Comparison of ENCODE assay signal across 14 mouse cellular contexts in genomic region chr7:89411346-89411745, GRCm38 (mm10). TPM values are rescaled to one million over a fixed set of nuclear protein-coding genes. Genes with fewer than 3 reads are reported as not detected.
DNase-seq lines count a peak whose midpoint lies in the region; ATAC-seq and TF ChIP-seq lines count a peak whose summit lies in the region.
"Had no signal": no experiment of that assay in that cellular context is flagged by ENCODE, and none has a peak within 500 bp of the region (broad histone marks: within the 10 kb centered on the region; RNA-seq: fewer than 3 reads in every experiment).

No protein-coding gene starts in this region.

- H3K4me1 ChIP-seq in heart, embryonic 13.5 days = peaks cover 44% of the 10 kb centered on the region
- peaks cover 35% of the 10 kb centered on the region for H3K4me1 ChIP-seq in heart, postnatal 0 days (ENCODE audit: control insufficient read depth, insufficient read depth)
- H3K4me1 ChIP-seq in forebrain, embryonic 14.5 days (ENCODE audit: control insufficient read depth, insufficient read depth, low read length) = no peaks in the 10 kb centered on the region

- H3K4me3 ChIP-seq in heart, embryonic 13.5 days = no peak overlapping the region
- H3K4me3 ChIP-seq in heart, postnatal 0 days (ENCODE audit: low read depth, low read length) = no peak overlapping the region
- no peak overlapping the region for H3K4me3 ChIP-seq in forebrain, embryonic 14.5 days (ENCODE audit: low read depth, low read length)
- H3K4me3 ChIP-seq: hindbrain, embryonic 10.5 days; neural tube, embryonic 15.5 days had no signal

- DNase-seq in heart, postnatal 36 days = no peak
- DNase-seq in heart, postnatal 0 days (ENCODE audit: low spot score) = no peak
- DNase-seq in kidney, postnatal 25 days = peak; percentile 76 to 79
- no peak for DNase-seq in forebrain, embryonic 14.5 days (ENCODE audit: low spot score)
- DNase-seq in cerebellum, adult 11 months = no peak
- DNase-seq in layer of hippocampus, postnatal 14 days (ENCODE audit: low spot score in 2 of 2) = no peak
- DNase-seq: adrenal gland, adult 2 months; cerebellum, postnatal 10 days; layer of hippocampus, adult 9-11 months; spleen, adult 18-20 months had no signal

- no peak overlapping the region for H3K4me2 ChIP-seq in heart, embryonic 13.5 days
- H3K4me2 ChIP-seq in heart, postnatal 0 days (ENCODE audit: low read depth, low read length) = no peak overlapping the region
- no peak overlapping the region for H3K4me2 ChIP-seq in forebrain, embryonic 14.5 days (ENCODE audit: low read length)
- H3K4me2 ChIP-seq: neural tube, embryonic 15.5 days had no signal

- peaks cover 45% of the 10 kb centered on the region for H3K36me3 ChIP-seq in heart, embryonic 13.5 days
- peaks cover 49% of the 10 kb centered on the region for H3K36me3 ChIP-seq in heart, postnatal 0 days (replicated peaks; ENCODE audit: control insufficient read depth, insufficient read depth, low read length)
- no peaks in the 10 kb centered on the region for H3K36me3 ChIP-seq in forebrain, embryonic 14.5 days (ENCODE audit: control insufficient read depth, insufficient read depth, low read length)
- H3K36me3 ChIP-seq: neural tube, embryonic 15.5 days had no signal

- no peak for TF ChIP-seq CTCF in heart, postnatal 0 days (IDR thresholded peaks at IDR 0.05; ENCODE audit: low read depth)

- WGBS in heart, embryonic 13.5 days = 68% methylated on average over 3 of the region's 3 CpGs
- 59% methylated on average over 3 of the region's 3 CpGs for WGBS in heart, postnatal 0 days
- 89% methylated on average over 3 of the region's 3 CpGs for WGBS in forebrain, embryonic 14.5 days

- no peak overlapping the region for H3K9ac ChIP-seq in heart, embryonic 13.5 days
- H3K9ac ChIP-seq in heart, postnatal 0 days (replicated peaks; ENCODE audit: low read depth, low read length) = no peak overlapping the region
- no peak overlapping the region for H3K9ac ChIP-seq in forebrain, embryonic 14.5 days (ENCODE audit: low read length)
- H3K9ac ChIP-seq: neural tube, embryonic 15.5 days had no signal

- H3K27ac ChIP-seq in heart, embryonic 13.5 days (replicated peaks) = 0 out of 2 replicates have a peak overlapping the region, but pooled peaks have one; percentile 17
- 0 out of 2 replicates have a peak overlapping the region, but pooled peaks have one; percentile 20 for H3K27ac ChIP-seq in heart, postnatal 0 days (ENCODE audit: low read depth)
- H3K27ac ChIP-seq in forebrain, embryonic 14.5 days (ENCODE audit: low read depth, low read length) = no peak overlapping the region
- H3K27ac ChIP-seq: hindbrain, embryonic 10.5 days; neural tube, embryonic 15.5 days had no signal

- H3K27me3 ChIP-seq in heart, embryonic 13.5 days (replicated peaks) = no peaks in the 10 kb centered on the region
- no peaks in the 10 kb centered on the region for H3K27me3 ChIP-seq in heart, postnatal 0 days (ENCODE audit: control insufficient read depth, insufficient read depth, low read length)
- H3K27me3 ChIP-seq in forebrain, embryonic 14.5 days (replicated peaks; ENCODE audit: control insufficient read depth, insufficient read depth, low read length) = no peaks in the 10 kb centered on the region
- H3K27me3 ChIP-seq: neural tube, embryonic 15.5 days had no signal

- intact Hi-C loops in heart, postnatal 36 days (cut with DNase I) = no loop called here

- H3K9me3 ChIP-seq in heart, embryonic 13.5 days = no peaks in the 10 kb centered on the region
- no peaks in the 10 kb centered on the region for H3K9me3 ChIP-seq in heart, postnatal 0 days (replicated peaks; ENCODE audit: control insufficient read depth, low read length)
- no peaks in the 10 kb centered on the region for H3K9me3 ChIP-seq in forebrain, embryonic 14.5 days (replicated peaks; ENCODE audit: control insufficient read depth, low read length)
- H3K9me3 ChIP-seq: hindbrain, embryonic 10.5 days; neural tube, embryonic 15.5 days had no signal

- ATAC-seq in heart, embryonic 13.5 days (ENCODE audit: extremely low read depth, insufficient number of reproducible peaks, low FRiP score, low TSS enrichment) = no peak
- ATAC-seq in heart, postnatal 0 days (ENCODE audit: insufficient read depth, low read depth) = no peak
- ATAC-seq in megakaryocyte-erythroid progenitor cell, adult 5-6 weeks (replicated peaks; ENCODE audit: low FRiP score, low TSS enrichment, poor library complexity, severe bottlenecking) = peak; percentile 38; the same call in 1 of the 2 replicates
- ATAC-seq in forebrain, embryonic 14.5 days = no peak

- no peak for TF ChIP-seq EP300 in heart, postnatal 0 days (IDR thresholded peaks at IDR 0.05; ENCODE audit: low read depth)

RNA-seq across cellular contexts. Expression of gene Fzd4, which starts 7.2 kb away (rescaled TPM):
- 6.9 and 7.1 TPM in 2 replicates for polyA plus RNA-seq in heart, embryonic 13.5 days (2015; fragmentation: Nextera tagmentation; extraction: Ambion mirVana)
- total RNA-seq in heart, postnatal 36 days (2021) = 10 to 100 TPM; 31.6 to 35.8 TPM
- 16.0 and 18.0 TPM in 2 replicates for total RNA-seq in heart, postnatal 0 days (2014; rRNA removed; ENCODE audit: low replicate concordance)
- 9.3 and 9.6 TPM in 2 replicates for polyA plus RNA-seq in heart, postnatal 0 days (2015; fragmentation: Nextera tagmentation; extraction: Ambion mirVana)
- not detected in 2 replicates for total RNA-seq in megakaryocyte-erythroid progenitor cell, adult 5-6 weeks (2014; fragmentation: Nextera tagmentation)
- 0.14 TPM in 1 of 2 replicates, not detected in the other for total RNA-seq in megakaryocyte-erythroid progenitor cell, adult 5-6 weeks (2017)
- 1.6 and 2.1 TPM in 2 replicates for polyA plus RNA-seq in forebrain, embryonic 14.5 days (2014; fragmentation: Nextera tagmentation; extraction: Ambion mirVana)
- 10 to 100 TPM in 1 of 2 experiments, 1 to 10 TPM in 1; 8.9 to 11.7 TPM for total RNA-seq in layer of hippocampus, postnatal 14 days (2021)

RNA-seq across cellular contexts. Expression of gene Tmem135, which starts 7.3 kb away (rescaled TPM):
- polyA plus RNA-seq in heart, embryonic 13.5 days (2015; fragmentation: Nextera tagmentation; extraction: Ambion mirVana) = 21.7 and 23.8 TPM in 2 replicates
- 10 to 100 TPM; 43.3 to 51.3 TPM for total RNA-seq in heart, postnatal 36 days (2021)
- total RNA-seq in heart, postnatal 0 days (2014; rRNA removed; ENCODE audit: low replicate concordance) = 20.6 and 70.6 TPM in 2 replicates
- polyA plus RNA-seq in heart, postnatal 0 days (2015; fragmentation: Nextera tagmentation; extraction: Ambion mirVana) = 30.9 and 31.6 TPM in 2 replicates
- total RNA-seq in megakaryocyte-erythroid progenitor cell, adult 5-6 weeks (2014; fragmentation: Nextera tagmentation) = 20.8 and 21.9 TPM in 2 replicates
- 15.5 and 19.1 TPM in 2 replicates for total RNA-seq in megakaryocyte-erythroid progenitor cell, adult 5-6 weeks (2017)
- polyA plus RNA-seq in forebrain, embryonic 14.5 days (2014; fragmentation: Nextera tagmentation; extraction: Ambion mirVana) = 16.2 and 22.2 TPM in 2 replicates
- 10 to 100 TPM; 70.3 to 80.9 TPM for total RNA-seq in layer of hippocampus, postnatal 14 days (2021)

Comparison
In these comparisons a context has a peak if more than half of its experiments do, and no peak if none do; other contexts are left out.
1. DNase-seq: peak in kidney, postnatal 25 days (2 of 2); none in heart, postnatal 36 days (0 of 2), heart, postnatal 0 days (single experiment), forebrain, embryonic 14.5 days (single experiment), cerebellum, adult 11 months (single experiment) and layer of hippocampus, postnatal 14 days (0 of 2).
2. RNA of gene Fzd4, which starts 7.2 kb away (total RNA-seq): 31.6 to 35.8 TPM in heart, postnatal 36 days, 16.0 to 18.0 TPM in heart, postnatal 0 days and 8.9 to 11.7 TPM in layer of hippocampus, postnatal 14 days; 0.14 TPM in megakaryocyte-erythroid progenitor cell, adult 5-6 weeks; every median in the first group is over 4 times any median in the second.